Mouse (Mus musculus): ENCODE measurements at regions not wholly inside any gene's neighbourhood (a gene's known extent, or its start where the extent isn't known, plus 50 kb on each side); places are given as distances from the start of the nearest gene placed in this dataset.

- DNase-seq (ENCODE audit: low spot score in 2 of 2) = no peak
These were observed 50.8 kb upstream of the Fhl2 start for GRCm38 (mm10) chr1:43247609-43248008.

GRCm38 (mm10) chr1:43250281-43250680 lies 53.5 kb upstream of the Fhl2 start:
- DNase-seq (ENCODE audit: low spot score in 2 of 2) = no peak

DNA sequence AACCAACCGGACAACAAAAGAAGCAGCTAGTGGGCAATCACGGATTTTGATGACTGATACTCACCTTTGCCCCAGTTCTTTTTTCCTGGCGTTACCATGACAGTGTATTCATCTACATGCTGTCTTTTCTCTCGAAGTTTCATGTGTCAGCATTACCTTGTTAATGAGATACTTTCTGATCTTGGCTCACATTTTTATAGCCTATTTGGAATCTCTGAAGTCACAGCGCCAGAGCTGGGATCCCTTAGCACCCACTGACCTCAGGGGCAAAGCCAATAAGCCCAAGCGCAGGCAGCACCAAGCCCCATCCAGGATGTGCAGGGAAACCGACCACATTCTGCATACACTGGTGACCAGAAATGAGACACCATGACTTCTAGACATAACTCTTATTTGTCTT lies 54.6 kb upstream of the Fhl2 start:
- no peak for DNase-seq (ENCODE audit: low spot score in 2 of 2)

DNA sequence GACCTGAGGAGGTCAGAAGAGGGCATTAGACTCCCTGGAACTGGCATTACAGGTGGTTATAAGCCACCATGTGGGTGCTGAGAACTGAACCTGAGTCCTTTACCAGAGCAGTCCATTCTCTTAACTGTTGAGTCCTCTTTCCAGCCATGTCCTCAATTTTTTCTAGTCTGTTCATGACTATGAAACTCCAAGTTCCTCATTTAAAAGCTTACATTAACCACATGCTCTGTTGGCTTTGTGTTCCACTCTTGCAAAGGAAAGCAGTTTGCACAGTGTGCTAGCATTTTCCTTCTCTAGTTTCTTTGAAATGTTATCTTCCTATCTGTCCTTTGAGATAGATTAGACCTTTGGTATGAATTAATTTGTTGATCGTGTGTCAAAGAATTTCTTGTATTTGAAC lies 57.3 kb upstream of the Fhl2 start:
- DNase-seq (ENCODE audit: low spot score in 2 of 2) = no peak

DNA sequence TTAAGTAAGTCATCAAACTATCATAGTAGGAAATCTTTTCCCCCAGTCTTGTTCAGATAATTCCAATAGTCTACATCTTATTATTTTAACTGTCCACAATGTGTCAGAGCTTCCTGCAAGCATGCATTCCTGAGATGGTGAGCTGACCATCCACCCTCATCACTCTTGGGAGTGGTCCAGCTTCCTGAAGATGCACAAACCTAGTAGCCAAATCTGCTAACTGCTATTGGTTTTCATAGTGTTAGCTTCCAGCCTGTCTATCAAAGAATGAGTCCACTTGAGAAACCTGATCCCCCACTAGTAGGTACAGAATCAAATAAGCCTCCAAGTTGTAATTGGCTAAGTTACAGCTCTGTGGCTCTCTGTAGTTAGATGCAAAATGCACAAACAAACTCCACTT lies 59.3 kb upstream of the Fhl2 start:
- no peak for DNase-seq (ENCODE audit: low spot score in 2 of 2)

- DNase-seq (ENCODE audit: low spot score in 2 of 2) = no peak
These were observed 61.1 kb upstream of the Fhl2 start for GRCm38 (mm10) chr1:43257909-43258308.

- DNase-seq (ENCODE audit: low spot score in 2 of 2) = no peak
These were observed 63.1 kb upstream of the Fhl2 start for GRCm38 (mm10) chr1:43259841-43260240.

GRCm38 (mm10) chr1:43260491-43260890 lies 63.7 kb upstream of the Fhl2 start:
- DNase-seq (ENCODE audit: low spot score in 2 of 2) = no peak

DNA sequence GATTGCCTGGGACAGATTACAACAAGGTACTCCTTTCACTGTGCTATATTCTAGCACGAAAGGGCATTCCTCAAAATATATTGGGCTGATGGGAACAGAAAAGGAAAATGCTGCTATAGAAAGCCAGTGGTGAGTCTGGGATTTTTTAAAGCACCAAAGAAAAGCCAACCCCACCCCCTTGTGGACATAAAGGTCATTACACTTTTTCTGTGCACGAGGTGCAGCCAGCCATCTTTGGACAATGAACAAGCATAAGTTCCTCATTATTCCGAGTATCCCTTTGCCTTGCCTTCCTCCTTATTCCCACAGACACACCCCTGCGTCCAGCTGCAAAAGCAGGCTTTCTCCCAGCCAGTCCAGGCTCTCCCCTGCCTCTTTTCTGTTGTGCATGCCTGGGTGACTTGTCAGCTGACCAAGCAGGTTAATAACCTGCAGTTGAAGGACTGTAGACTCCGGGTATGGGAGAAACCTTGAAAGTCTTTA lies 67.7 kb upstream of the Fhl2 start:
- DNase-seq (ENCODE audit: low spot score in 2 of 2) = peak; percentile 18 to 36

GRCm38 (mm10) chr1:43265699-43266455 lies 69.1 kb upstream of the Fhl2 start:
- DNase-seq (ENCODE audit: low spot score in 2 of 2) = no peak

DNA sequence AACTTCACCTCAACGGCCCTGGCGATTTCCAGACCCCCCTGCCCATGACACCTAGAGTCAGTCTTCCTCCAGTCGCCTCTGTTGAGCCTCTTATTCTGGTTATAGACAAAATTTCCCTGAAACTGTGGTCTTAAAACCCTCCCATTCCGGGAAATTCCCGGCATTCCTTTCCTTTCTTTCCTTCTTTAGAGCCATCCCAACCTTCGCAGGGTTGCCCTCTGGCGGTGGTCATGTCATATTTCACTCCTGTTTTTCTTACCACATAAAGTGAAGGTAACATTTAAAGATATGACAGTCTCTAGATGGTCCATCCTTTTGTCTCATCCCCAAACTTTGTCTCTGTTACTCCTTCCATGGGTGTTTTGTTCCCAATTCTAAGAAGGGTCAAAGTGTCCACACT lies 72.9 kb upstream of the Fhl2 start:
- no peak for DNase-seq (ENCODE audit: low spot score in 2 of 2)

DNA sequence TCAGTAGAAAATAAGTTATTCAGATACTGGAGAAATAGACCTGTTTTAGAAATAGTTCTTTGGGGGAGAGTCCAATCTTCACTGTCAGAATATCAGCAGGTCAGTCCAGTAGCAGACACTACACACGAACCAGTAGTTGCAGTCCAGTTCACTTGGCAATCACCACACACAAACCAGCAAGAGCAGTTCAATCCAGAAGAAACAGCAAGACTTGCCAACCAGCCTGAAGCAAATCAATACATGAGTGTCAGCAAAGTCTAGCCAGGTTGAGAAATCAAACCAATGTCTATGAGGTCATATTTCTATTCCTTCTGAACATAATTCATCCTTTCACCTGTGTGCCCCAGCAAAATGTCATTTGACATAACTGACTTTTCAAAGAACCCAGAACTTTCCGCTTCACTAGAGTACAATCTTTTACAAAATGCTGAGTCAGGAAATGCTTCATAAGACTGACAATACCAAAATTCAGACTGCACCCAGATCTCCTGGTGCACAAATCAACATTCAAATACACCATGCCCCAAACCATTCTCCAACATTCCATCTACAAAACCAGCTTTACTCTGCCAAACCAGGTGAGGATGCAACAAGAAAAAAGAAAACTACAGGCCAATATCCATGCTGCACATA lies 76.6 kb upstream of the Fhl2 start:
- DNase-seq (ENCODE audit: low spot score in 2 of 2) = no peak

DNA sequence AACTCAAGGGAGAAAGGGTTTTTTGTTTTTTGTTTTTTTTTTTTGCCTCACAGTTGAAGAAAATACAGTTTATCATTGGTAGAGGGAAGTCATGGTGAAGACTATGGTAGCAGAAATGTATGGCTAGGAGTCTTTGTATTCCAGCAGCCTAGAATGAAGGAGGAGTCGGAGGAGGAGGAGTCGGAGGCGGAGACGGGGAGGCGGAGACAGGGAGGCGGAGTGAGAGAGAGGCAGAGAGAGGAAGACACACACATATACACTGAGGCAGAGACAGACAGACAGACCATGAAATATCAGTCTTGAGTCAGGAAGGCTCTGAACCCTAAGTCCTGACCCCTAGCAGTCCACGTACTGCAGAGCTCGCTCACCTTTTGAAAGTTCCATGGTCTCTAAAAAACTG lies 95.0 kb upstream of the Fhl2 start:
- no peak for DNase-seq (ENCODE audit: low spot score in 2 of 2)

DNA sequence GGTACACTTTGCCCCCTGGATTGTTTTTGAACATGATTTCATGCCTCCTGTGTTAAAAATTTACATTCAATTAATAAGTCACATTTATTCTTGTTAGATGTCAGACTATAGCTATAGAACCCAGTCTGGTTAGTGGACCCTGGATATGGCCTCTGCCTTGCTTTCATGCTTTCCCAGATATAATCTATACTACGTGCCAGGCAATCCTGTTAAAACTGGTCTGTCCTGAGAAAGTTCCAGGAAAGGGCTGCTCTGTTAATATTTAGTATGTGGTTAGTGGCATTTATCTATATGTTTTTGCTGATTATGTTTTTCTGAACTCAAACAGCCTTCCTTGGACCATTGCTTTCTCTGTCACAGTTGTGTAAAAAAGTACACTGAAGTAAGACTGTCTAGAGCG lies 95.8 kb upstream of the Fhl2 start:
- DNase-seq (ENCODE audit: low spot score in 2 of 2) = no peak

- DNase-seq (ENCODE audit: low spot score in 2 of 2) = no peak
These were observed 97.6 kb upstream of the Fhl2 start for GRCm38 (mm10) chr1:43294221-43295012.

DNA sequence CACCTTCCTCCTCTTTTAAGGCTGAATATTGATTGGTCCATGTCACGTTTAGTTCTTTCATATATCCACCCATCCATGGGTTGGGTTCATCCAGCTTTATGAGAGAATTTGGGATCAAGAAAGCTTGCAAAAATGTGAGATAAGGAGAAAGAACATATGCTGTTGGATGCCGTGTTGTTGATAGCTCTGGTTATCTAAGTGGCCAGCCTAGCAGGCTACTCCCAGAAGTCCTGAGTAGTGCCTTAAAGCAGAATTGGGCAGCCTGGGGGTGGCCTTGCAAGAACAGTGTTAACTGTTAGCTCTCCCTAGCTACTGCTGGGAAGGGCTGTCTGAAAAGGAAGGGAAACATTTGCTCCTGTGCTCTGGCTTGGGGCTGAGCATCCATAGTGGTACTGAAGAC lies 100.8 kb upstream of the Fhl2 start:
- no peak for DNase-seq (ENCODE audit: low spot score in 2 of 2)

- DNase-seq (ENCODE audit: low spot score in 2 of 2) = no peak
These were observed 102.0 kb upstream of the Fhl2 start for GRCm38 (mm10) chr1:43298746-43299145.

DNA sequence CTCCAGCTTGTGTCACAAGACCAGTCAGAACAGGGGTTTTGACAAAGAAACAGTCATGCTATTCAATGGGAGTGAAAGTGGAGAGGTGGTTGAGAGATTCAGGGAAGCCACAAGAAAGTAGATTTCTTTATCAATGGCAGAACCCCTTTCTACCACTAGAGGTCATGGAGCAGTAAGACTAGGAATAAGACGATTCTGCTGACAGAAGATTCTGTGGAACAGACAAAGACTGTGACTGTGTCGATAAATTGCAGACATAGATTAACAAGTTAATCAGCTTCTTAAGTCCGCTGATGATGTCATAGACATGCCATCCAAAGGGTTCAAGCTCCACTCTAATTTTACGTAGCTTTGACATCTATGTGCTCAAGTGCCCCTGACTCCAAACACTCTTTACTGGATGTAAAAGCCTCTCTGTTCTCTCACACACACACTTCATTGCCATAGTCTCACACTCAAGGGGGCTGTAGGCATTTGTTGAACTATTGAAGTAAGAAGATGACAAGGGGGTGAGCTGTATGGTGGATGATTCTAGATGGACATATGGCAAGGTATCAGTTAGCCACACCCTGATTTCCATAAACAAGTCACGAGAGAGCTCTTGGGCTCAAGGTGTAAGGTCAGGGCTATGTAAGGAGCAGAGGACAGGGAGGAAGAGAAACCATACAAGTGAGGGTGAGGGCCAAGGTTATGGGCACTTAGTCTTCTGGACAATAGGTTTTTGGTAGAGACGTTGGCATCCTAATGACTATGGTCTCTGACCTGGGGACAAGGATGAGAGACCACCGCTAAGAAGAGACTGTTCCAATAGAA lies 102.9 kb upstream of the Fhl2 start:
- DNase-seq (ENCODE audit: low spot score in 2 of 2) = no peak

GRCm38 (mm10) chr1:43300676-43301075 lies 103.9 kb upstream of the Fhl2 start:
- DNase-seq (ENCODE audit: low spot score in 2 of 2) = no peak

DNA sequence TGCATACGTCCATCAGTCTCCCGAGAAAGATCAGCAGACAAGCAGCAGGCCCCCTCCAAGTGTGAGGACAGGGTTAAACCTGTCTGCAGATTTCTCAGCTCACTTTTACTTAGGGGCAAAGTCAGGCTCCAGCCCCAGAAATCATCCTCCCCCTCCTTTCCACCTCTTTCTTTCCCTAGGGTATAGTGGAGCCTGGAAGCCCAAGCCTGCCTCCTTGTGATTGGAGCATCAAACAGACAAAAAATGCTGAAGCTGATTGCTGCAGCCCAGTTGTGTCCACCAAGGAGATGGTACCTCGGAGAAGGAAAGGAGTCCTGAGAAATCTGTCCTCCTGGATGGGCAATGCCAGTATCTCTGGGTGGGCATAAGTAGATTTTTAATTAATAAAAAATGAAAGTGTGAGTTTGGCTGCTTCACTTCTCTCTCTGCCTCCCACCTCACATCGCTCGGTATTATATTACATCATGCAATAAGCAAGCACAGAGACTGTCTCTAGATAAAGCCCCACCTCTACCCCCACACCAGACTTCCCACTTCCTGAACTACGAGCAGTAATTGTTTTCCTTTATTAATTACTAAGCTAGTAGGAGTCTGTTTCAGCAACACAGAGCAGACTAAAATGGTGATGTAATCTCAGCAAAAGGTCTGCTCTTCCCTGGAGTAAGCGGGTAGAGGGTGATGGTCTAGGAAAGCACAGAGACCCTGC lies 105.2 kb upstream of the Fhl2 start:
- DNase-seq (ENCODE audit: low spot score in 2 of 2) = no peak

GRCm38 (mm10) chr1:43302657-43303056 lies 105.9 kb upstream of the Fhl2 start:
- no peak for DNase-seq (ENCODE audit: low spot score in 2 of 2)
